Mouse (Mus musculus) CD8-positive naive resting alpha-beta T cell, adult 2 months (primary cell): ENCODE measurements around the gene Rbpj.

Experiments used
- DNase-seq, 2 experiments: peaks; one replicate each; pipeline ENCODE4 v3.0.0; 2022; ENCODE audit warnings: low read depth in 2 of 2, low spot score in 2 of 2

Gene Rbpj

DNA sequence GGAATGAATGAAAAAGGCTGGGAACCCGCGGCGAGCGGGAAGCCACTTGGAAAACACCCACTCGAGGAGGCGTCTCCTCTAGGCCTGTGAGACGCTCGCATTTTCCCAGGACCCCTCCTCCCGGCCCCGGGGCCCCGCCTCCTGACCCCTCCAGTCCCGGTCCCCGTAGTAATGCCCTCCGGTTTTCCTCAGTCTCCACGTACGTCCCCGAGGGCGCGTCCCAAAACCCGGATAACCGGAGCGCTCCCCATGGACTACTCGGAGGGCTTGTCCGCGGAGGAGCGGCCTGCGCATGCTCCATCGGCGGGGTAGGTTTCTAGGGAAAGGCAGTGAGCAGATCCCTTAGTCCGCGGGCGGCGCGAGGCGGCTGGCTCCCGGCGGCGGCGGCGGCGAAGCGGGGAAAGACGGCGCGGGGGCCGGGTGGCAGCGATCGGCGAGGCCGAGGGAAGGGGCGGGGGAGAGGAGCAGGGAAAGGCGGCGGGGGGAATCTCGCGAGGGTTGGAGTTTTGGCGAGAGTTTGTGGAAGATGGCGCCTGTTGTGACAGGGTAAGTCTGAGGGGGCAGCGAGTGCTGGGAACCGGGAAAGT, 124.3 kb downstream of the Rbpj start:
- peak; percentile 89 to 94 for DNase-seq

DNA sequence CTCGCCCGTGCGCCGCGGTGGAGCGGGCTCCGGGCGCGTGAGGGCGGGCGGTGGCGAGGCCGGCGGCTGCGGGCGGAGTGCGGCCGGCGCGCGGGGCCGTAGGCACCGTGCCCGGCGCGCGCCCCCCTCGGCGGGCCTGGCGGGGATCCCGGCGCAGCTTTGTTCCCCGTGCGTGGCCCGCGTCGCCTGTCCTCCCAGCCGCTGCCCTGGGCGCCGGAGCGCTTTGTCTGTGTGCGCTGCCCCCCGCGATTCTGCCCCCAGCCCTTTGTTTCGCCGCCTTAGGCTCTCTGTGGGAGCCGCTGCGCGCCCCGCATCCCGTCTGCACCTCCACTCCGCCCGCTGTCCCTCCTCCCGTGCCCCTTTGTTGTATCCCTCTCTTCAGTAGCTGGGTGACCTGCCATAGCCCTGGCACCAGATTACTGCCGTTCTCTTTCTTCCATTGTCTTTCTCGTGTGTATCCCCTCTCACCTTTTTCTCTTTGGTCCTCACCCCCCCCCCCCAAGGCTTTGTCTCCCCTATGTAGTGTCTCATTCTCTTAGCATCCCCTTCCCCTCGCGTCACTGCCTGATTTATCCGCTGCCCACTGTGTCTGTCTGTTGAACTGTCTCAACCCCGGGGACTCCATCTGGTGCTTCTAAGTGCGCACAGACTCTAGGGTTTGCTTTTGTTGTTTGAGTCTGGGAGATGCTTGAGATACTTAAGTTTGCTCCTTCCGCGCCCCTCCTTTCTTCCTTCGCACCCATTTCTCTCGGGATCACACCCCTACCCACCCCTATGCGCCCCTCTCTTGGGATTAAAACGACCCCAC, 125.1 kb downstream of the Rbpj start:
- peak; percentile 14 to 29 for DNase-seq

DNA sequence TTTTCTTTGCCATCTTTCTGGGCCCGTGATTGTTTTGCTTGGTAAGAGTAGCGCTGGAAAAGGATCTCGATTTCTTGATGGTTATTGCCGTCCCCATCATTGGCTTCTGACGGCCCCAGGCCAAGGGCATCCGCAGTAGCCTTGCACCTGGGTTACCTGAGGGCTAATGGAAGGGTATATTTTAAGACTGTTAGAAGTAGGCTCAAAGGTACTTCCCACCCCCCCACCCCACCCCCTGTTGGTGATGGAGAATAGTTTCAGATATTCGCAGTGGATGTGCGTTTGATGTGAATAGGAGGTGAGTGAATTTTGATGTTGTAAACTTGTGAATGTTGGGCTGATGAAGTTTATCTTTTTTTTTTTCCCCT, 125.7 kb downstream of the Rbpj start:
- no peak for DNase-seq

DNA sequence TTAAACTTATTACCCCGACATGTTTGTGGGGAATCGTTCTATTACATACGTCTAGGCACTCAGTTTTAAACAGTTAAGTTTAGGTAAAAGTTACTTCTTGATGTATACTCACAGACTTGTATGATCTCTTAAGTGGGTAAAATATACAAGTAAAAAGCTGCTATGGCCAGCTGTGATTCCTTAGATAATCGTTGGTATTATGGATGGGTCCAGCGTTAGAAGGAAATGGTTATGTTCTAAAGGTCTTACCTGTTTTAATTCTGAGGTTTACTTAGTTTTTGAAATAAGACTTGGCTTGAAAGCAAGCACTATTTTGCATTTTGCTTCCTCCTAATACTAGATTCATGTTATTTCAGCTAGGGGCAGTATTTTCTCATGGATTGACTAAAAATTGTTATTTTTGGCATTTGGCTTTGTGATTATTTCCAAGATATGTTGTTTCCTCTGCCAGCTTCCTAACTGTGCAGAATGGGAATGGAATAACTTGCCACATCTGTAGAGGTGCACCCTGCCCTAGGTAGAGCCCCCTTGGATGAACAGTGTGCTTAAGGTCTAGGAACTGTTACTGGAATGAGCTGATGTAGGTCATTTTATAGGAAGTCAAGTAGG, 127.2 kb downstream of the Rbpj start:
- DNase-seq: no peak

DNA sequence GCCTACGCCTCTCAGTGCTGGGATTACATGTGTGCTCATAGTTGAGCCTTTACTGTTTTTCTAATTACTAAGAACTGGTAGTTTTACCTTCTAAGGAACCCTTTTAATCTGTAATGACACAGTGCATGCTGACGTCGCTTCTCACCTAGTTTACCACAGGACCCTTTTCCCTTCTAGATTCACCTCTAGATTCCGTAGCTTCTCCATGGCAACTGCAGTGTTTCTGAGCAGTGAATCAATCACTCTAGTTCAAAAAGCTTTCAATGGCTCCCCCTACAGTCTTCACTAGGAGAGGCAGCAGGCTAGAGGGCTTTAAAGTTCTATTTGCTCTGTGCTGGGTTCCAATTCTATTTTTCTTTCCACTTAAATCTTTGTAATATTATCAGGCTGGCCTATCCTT, 128.3 kb downstream of the Rbpj start:
- peak; percentile 59 to 68 for DNase-seq

DNA sequence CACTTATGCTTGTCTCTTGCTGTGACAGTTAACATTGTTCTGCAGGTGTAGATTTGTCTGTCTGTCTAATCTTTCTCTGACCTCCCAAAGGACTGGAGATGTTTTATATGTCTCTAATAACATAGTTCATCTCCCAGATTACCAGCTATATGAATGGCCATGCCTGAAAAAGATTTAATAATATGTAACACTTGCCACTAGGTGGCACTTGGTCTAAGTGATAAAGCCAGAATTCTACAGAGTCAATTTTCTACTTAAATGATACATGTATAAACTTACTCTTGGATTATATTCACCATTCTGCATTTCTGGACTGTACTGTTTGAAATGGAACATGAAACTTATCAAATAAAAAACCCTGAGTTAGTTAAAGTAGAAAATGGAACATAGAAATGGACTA, 132.6 kb downstream of the Rbpj start:
- DNase-seq: peak in 1 of 2 experiments; percentile 8

DNA sequence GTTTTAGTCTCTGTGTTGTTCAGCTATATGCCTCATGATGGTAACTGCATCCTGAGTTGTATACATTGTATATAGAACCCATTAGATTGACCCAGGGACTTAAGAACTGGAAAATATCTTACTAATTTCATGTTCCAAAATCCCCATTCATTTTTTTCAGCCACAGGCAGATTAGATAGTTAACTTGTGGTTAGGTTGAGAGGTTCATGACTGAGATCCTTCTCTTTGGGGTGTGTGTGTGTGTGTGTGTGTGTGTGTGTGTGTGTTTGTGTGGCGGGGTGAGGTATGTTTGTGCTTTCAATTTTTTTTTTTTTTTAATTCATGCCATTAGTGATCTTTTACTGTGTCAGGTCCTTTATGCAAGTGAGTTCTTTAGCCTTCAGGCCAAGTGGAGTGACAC, 133.2 kb downstream of the Rbpj start:
- no peak for DNase-seq

DNA sequence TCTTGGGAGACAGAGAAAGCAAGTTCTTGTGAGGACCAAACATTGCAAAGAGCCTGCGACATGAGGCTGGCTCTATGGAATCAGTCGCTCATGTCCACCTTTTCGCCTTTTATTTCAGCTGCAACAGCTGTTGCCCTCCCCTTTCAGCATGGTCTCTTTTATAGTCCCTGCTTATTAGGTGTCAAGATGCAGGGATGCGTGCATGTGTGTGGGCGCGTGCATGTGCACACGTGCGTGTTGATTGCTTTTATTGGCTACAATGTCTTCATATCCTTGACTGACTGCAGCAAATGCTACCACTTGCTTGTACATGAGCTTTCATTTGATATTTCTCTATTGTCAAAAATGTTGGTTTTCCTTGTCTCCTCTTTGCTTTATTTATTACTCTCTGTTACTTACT, 136.2 kb downstream of the Rbpj start:
- DNase-seq: no peak

DNA sequence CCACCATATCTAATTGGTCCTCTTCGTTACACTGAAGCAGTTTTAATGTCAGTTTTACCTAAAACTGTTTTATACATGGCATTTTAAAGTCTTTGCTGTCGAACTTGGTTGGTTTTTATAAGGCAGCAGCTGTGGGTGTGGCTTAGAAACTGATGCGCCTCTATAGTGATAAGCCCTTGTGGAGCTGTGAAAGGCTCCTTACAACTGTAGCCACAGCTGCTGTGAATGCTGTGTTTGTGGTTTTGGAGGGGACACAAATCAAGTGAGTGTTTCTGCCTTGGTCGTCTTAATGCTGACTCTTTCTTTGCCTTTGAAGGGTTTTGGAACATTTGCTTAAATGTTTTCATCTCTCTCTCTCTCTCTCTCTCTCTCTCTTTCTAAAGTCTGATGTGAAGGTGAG, 139.5 kb downstream of the Rbpj start:
- DNase-seq: no peak

DNA sequence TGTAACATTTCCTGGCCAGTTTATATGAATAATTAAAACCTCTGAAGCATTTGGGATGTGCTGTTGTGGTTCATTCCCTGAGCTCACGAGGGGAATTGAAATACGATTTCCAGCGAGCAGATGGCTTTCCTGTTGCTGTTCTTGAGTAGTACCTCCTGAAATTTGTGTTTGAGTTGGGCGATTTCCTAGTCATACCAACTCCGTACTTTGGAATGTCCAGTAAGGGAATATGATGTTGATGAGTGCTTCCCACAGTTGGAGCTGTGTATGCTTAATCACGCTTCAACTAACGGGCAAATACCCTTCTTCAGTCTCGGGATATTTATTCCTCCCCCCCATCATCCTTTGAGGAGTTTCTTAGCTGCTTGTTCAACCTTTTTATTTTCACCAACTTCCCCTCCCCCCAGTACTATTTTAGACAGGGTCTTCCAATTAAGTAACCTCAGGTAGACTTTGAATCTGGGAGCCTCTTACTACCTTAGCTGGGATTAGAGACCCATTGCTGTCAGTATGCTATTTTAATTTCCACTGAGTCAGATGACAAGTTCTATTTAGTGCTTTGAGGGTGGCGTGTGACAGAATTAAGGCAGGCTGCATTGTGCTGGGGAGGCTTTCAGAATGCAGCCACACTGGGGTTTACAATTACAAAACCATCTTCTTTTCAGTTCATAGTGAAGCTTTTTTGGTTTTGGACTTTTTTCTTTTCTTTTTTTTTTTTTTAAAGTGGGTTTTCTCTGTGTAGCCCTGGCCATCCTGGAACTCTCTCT, 141.5 kb downstream of the Rbpj start:
- DNase-seq: no peak

DNA sequence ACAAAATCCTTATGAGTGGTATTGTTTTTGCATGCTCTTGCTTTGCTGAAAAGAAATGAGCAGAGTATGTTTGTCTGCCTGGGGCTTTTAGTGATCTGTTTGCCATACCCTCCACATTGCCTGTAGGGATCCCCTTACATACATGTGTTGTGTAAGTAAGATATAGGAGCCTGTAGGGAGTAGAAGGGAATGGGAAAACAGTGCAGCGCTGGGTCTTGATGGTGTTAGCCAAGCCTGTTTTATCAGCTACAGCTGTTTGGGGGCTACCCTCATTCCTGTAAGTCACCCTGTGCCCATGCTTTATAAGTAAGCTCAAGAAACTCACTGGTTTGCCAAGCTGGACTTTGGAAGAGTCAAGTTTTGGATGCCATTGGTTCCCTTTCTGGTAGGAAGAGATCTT, 152.9 kb downstream of the Rbpj start:
- DNase-seq: no peak

DNA sequence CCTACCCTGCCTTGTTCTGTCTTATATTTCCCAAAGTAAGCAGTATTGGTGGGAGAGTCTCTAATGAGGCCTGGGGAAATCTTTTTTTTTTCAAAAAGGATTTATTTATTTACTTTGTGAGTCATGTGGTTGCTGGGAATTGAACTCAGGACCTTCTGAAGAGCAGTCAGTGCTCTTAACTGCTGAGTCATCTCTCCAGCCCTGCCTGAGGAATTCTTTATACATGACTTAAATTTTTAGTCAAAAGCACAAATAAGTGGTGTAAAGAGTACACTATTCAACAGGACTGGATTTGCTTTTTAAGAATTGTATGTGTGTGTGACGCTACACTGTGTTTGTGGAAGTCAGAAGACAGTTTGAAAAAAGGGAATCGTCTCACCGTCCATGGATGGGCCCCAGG, 166.1 kb downstream of the Rbpj start:
- no peak for DNase-seq

DNA sequence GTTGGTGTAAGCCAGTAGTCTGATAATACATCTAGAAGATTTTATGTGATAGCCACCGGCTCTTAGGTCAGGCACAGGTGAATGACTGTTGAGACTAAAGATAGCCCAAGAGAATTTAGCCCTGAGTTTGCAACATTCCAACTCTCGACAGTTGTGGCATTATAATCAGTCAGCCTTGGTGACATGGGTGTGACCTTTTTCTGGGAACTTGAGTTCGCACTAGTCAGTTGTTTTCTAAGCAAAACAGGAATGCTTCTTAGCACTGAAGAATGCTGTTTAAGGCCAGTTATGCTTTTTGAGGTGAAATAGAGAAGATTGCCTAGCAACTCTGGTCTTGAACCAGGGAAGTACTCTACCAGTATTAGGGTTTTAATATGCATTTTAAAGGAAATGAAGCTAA, 170.8 kb downstream of the Rbpj start:
- no peak for DNase-seq

DNA sequence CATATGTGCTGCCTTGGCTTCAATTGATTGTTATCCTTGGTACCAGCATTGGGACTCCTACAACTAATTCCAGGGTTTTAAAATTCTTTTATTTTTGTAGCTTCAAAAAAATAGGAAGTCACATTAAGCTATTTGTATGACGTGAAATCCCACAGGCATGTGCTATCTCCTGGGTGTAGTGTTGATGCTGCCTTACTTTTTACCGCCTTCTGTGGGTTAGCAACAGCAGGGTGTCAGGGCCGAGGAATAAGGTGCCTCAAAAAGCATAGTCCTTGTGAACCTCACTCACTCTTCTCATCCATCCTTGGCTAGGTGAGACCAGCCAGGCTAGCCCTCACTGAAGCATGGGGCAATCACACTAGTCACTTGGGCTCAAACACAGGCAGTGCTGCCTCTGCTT, 171.3 kb downstream of the Rbpj start:
- no peak for DNase-seq

DNA sequence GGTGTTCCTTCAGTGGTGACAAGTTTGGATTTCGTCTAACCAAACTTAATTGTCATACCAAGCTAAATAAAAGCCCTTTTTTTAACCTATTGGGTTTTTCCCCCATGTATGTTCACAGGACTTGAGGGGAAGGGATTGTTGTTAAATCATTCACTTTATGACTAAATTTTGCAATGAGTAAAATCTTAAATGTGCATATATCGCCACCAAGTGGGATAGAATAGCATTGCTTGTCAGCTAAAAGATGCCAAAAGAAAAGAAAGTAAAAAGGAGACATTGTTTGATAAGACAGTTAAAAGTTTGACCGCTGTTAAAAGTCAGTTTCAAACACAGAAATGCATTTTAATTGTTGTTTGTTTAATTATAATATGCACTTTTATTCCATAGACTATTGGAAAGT, 172.7 kb downstream of the Rbpj start:
- DNase-seq: peak in 1 of 2 experiments; percentile 3

DNA sequence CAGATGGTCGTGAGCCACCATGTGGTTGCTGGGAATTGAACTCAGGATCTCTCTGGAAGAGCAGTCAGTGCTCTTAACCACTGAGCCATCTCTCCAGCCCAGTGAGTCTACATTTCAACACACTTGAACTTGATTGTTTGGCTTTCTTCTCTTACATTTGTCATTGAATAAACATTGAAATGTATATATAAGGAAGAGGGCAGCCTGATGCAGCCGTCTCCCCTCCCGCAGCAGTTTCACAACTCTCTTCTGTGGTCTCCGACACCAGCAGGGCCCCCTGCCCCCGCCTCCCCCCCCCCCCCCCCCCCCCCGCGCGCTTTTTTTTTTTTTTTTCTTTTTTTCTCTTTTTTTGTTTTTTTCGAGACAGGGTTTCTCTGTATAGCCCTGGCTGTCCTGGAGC, 180.7 kb downstream of the Rbpj start:
- no peak for DNase-seq

DNA sequence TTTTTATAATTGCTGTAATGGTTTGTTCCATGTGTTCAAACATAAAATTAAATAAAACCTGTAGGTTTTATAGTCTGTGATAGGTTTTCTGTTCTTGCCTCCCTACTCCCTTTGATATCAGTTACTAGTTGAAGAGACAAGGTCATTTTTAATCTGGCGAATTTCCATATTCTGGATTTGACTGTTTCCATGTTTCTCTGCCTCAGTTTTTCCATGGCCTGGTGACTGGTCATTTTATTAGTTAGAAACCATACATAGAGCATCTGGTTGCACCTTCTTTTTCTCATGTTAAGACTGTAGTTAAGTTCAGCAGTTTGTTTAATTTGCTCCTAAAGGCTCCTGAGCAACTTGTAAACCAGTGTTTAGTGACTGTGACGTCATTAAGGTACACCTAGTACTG, 181.4 kb downstream of the Rbpj start:
- DNase-seq: no peak

DNA sequence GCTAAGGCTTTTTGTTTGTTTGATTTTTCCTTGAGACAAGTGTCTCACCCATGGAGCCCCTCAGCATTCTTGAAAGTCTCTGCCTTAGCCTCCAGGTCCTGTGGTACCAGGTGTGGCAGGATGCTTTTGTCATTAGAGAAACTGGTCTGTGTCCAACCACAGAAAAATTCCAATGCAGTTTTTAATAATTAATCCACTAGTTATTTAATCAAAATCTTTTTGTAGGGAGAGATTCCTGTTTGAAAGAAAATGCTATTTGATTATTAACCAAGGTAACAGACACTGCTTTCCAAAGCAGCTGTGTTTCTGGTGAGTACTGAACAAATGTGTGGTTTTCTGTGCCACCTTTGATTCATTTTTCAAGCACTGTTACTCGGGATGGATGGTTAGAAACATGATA, 190.6 kb downstream of the Rbpj start:
- no peak for DNase-seq

DNA sequence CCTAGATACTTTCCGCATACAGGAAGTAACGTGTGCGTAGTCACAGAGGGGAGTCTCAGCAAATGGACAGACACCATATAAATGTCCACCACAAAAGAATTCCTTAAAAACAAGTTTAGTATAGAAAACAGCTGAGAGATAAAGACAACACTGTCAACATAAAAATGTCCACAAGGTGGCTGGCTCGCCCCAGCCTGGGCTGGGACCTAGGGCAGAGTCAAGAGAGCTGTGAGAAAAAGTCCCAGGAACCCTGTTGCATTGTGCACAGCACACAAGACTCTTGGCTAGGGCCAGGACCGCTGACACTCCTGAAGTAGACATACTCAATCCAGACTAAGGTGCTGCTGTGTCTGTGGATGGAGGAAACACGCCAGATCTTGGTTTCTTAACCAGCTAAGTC, 192.0 kb downstream of the Rbpj start:
- no peak for DNase-seq

DNA sequence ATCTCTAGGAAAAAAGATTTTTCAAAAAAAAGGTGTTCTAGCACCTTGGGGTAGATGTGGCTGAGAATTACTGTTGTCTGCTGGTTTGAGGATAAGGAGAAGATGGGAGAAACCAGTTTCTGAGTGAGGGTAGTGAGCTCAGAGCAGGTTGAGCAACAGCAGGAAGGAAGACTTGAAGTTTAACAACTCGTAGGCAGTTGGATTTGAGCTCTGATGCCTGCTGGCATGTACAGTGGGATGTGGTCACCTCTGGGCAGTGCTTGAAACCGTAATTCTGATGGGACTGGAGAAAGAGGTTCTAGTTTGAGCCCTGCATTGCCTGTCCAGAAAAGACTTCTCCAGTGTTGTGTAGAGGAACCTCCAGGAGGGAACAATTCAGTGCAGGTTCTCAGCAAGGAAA, 195.6 kb downstream of the Rbpj start:
- DNase-seq: no peak

DNA sequence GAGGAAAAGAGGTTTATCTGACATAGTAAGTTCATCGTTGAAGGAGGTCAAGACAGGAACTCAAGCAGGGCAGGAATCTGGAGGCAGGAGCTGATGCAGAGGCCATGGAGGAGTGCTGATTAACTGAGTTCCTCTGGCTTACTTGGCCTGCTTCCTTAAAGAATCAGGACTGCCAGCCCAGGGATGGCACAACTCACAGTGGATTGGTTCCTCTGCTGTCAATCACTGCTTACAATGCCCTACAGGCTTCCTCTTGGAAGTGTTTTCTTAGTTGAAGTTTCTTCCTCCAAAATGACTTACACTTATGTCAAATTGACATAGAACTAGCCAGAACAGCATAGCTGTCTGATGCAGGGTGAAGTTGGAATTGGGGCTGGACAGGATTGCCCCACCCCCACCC, 196.5 kb downstream of the Rbpj start:
- no peak for DNase-seq

DNA sequence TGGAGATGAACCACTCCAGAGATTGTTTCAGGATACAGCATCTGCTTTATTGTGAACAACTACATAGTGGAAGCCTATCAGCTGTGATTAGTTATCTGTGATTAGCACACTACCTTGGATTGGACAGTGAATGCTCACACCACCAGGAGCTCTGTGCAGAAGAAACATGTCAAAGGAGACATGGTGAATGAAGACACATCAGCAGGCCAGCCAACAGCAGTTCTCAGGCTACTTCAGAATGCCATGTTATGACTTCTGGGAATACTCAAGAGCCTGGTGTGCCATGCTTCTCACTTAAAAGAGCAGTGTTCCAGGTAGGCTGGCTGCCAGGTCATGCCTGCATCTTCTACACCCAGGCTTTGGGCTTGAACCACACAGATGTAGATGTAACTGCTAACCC, 197.7 kb downstream of the Rbpj start:
- DNase-seq: no peak
